Mouse (Mus musculus) adrenal gland, postnatal 10 days (tissue): ENCODE results near the gene Mgat2. TPM values are rescaled to one million over a fixed set of nuclear protein-coding genes. Genes with fewer than 3 reads are reported as not detected.

ENCODE experiments used
- DNase-seq: peaks from one replicate; pipeline ENCODE4 v3.0.0; 2021; ENCODE audit warnings: mixed read lengths
- microRNA-seq: library from miRNA; unstranded; fragments of <30 nt; microRNA quantifications from one replicate; pipeline ENCODE4 v1.2.0, GENCODE M21; 2021
- total RNA-seq, 2 experiments: library from RNA; stranded (reverse); gene quantifications; 2 replicates each; pipeline ENCODE4 v1.2.3; 2021

Gene Mgat2
- total RNA-seq, 2 experiments from 2014 or later = 41.5 to 49.4 TPM

- DNase-seq = no peak
Observed at GRCm38 (mm10) chr12:69211057-69211456, 27.1 kb downstream of the Mgat2 start.

- DNase-seq = no peak
Observed at GRCm38 (mm10) chr12:69213186-69213777, 29.3 kb downstream of the Mgat2 start.

DNA sequence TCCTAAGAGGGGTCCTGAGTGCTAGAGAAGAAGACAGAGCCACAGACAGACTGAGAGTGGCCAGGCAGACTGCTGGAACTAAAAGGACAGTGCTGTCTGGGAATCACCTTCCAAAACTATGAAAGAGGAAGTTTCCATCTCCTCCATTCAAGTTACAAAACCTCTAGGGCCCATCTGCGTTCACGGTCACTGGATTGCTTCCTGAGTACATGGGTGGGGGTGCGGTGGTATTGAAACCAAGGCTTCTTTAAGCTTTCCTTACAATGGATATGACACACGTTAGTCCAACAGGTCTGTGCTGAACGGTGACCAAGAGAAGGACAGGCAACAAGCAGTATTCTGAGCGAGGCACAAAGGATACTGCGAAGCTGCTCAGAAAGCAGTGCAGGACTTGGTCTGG, 30.4 kb downstream of the Mgat2 start:
- DNase-seq = no peak

- DNase-seq = peak; percentile 67
Observed at GRCm38 (mm10) chr12:69215000-69215785, 31.2 kb downstream of the Mgat2 start.

DNA sequence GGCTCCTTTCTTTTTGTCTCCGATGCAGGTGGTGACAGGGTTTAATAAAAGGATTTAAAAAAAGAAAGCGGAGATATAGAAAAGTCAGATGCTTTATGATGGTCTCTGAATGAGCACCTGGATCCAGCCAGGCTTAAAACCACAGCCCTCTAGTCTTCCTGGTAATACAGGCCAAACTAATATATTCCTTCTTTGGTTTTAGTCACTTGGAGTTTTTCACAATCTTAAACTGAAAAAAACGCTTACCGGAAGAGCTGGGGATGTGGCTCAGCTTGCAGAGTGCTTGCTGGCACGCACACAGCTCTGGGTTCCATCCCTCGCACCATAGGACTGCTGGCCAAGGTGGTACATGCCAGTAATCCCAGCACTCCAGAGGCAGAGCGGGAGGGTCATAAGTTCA, 32.6 kb downstream of the Mgat2 start:
- DNase-seq = no peak

DNA sequence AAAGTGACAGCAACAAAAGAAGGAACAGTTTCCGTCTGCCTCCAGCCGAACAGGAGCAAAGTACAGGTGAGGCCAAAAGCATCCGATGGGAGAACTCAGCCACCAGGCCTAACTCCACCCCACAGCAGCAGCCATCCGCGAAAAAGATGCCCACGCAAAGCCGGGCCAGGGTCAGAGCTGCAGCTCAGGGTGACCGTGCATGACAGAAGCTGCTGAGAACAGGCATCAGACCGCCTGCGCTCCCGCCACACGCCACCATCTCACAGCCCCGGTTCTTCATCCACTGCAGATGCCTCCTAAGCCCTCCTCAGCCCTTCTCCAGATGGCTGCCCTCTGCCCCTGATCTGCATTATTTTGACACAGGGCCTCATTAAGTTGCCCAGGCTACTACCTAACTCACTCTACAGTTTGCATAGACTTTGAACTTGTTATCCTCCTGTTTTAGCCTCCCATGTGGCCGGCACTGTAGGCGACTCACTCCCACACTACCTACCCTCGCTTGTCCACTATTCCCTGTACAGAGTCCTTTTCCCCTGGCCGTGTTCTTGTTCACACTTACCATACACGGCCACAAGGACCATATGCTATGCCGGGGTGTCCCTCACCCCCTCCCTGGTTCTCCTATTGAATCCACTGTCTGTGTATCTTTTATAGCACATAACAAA, 36.8 kb downstream of the Mgat2 start:
- no peak for DNase-seq

DNA sequence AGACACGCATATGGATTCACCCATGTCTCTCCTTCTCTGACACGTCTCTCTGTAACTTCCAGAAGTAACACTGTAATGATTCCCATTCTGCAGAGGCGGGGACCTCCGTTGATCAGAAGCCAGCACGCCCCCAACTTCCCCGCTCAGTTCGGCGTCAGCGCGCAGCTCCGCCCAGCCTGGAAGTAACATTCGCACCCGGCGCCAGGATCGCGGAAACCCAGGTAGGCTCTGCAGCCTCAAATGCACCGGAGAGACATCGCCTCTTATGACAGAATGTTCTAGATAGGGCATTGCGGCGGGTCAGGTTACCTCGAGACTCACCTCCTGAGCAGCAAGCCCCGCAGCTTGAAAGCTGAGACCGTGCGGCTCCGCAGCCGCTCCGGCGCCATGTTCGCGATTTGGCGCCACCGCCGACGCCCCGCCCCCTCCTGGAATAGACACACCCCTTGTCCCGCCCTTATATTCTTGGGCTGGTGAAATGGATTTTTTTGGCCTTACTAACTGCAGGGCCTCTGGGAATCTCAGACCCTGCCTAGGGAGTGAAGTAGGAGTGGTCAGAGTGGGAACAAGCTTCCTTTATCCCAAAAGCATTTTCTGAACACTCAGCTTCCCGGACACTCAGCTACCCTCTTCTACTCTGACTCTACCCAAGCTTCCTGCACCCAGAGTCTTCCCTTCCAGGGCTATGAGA, 44.0 kb downstream of the Mgat2 start, which contains the start of gene Pole2:
Gene Pole2 (minus strand): TSS at position 420 of the 691 bp plus-strand sequence.
- DNase-seq = peak; percentile 96

GRCm38 (mm10) chr12:69229251-69229650, 45.3 kb downstream of the Mgat2 start:
- peak; percentile 28 for DNase-seq

DNA sequence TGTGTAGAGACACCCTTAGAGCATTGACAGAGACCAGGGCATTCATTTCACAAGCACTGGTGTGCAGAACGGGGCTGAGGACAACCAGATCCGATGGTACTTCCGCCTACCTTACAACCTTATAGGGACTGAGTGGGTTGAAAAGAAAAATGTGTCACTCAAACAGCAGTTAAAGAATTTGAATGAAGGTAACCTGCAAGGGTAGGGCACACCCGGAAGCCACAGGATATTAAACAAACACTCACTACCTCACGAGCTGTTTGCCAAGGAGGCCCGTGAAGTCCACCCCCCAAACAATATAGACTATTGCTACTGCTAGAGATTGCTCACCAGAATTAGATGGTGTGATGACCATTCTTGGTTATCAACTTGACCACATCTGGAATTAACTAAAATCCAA, 51.8 kb downstream of the Mgat2 start:
- no peak for DNase-seq

Small RNA genes within 50 kb of the gene (microRNA-seq; reads per million reads assigned to microRNA genes)
- gene Gm47287 (not detected), gene Gm47295 (not detected)

Other genes with a start within 250 kb of the Mgat2 start
- gene Rps29, start 25.0 kb upstream of the Mgat2 start, total RNA-seq = 1,000 to 10,000 TPM; 1,821 to 1,838 TPM
- 1 to 10 TPM; 1.9 TPM for gene Lrr1, start 15.3 kb upstream of the Mgat2 start, total RNA-seq
- gene Rpl36al, start 74 bp upstream of the Mgat2 start, total RNA-seq = 100 to 1,000 TPM; 453 to 493 TPM
- 1 to 10 TPM; 5.5 to 6.0 TPM for gene Gm49383, start 12.9 kb downstream of the Mgat2 start, total RNA-seq
- 1 to 10 TPM; 1.7 to 2.1 TPM for gene Dnaaf2, start 14.3 kb downstream of the Mgat2 start, total RNA-seq
- gene Gm49384, start 20.1 kb downstream of the Mgat2 start, total RNA-seq = 1 to 10 TPM; 3.7 to 3.9 TPM
- 1 to 10 TPM; 6.0 to 8.6 TPM for gene Pole2, start 44.0 kb downstream of the Mgat2 start, total RNA-seq
- gene Klhdc1, start 57.0 kb downstream of the Mgat2 start, total RNA-seq = 10 to 100 TPM in 1 of 2 experiments, 1 to 10 TPM in 1; 5.8 to 10.5 TPM
- gene Klhdc2, start 112.5 kb downstream of the Mgat2 start, total RNA-seq = 10 to 100 TPM; 67.7 to 80.8 TPM
- gene Nemf, start 173.0 kb downstream of the Mgat2 start, total RNA-seq = 10 to 100 TPM; 33.9 to 39.0 TPM
- gene Arf6, start 188.0 kb downstream of the Mgat2 start, total RNA-seq = 100 to 1,000 TPM in 1 of 2 experiments, 10 to 100 TPM in 1; 94.9 to 116 TPM
- gene Gm9887, start 188.3 kb downstream of the Mgat2 start, total RNA-seq = under 1 TPM in 1 of 2 experiments, not detected in 1; 0.63 TPM